Mouse (Mus musculus) heart, postnatal 0 days (tissue): ENCODE data around the gene Gm17019.
"Not testable (repeated sequence)": the region's sequence is repeated elsewhere in the genome, so short reads cannot be mapped to it uniquely, and the experiment has no call there.

Experiments used
- CTCF ChIP-seq: IDR thresholded peaks from 2 replicates; pipeline ENCODE4 v1.5.1; 2016; ENCODE audit warnings: antibody characterized with exemption, control low read depth, low read depth
- EP300 ChIP-seq: IDR thresholded peaks from 2 replicates; pipeline ENCODE4 v1.6.1; 2016; ENCODE audit warnings: antibody characterized with exemption, low read depth

DNA sequence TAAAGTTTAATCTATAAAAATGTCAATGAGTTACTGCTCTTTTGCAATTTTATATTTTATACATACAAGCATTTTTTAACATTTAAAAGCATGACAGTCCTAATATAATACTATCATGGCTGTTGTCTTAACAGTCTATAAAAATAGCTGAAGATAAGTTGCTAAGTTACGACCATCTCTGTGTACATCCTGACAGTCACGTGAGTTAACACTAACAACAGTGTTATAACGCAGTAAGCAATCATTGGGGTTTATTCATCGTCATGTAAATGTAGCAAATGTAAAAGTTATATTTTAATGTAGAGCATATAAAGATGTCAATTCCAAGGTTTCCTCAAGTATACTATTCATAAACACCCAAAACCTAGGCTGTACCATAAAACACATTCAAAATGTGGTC lies 27.2 kb downstream of the Gm17019 start:
- TF ChIP-seq CTCF, EP300: not testable (repeated sequence)
